Mouse (Mus musculus) embryonic facial prominence, embryonic 12.5 days (tissue): ENCODE data around the gene Rgmb. TPM values are rescaled to one million over a fixed set of nuclear protein-coding genes. Genes with fewer than 3 reads are reported as not detected.

ENCODE experiments used
- ATAC-seq: fragments of 200-750 bp; cut with Nextera tagmentation; 2 replicates; pipeline ENCODE4 v1.8.0; 2017; ENCODE audit not compliant: insufficient number of reproducible peaks, insufficient read depth, low FRiP score, low TSS enrichment
- H3K27ac ChIP-seq: fragments of 300-500 bp; sonication (generic); 2 replicates; pipeline ENCODE4 v1.5.1; 2016; ENCODE audit warnings: mild to moderate bottlenecking
- H3K27me3 ChIP-seq: fragments of 300-500 bp; sonication (generic); 2 replicates; pipeline ENCODE4 v1.6.1; 2016; ENCODE audit warnings: mild to moderate bottlenecking, moderate library complexity
- H3K36me3 ChIP-seq: fragments of 300-500 bp; sonication (generic); 2 replicates; pipeline ENCODE4 v1.6.1; 2016; ENCODE audit warnings: mild to moderate bottlenecking
- H3K4me1 ChIP-seq: fragments of 300-500 bp; sonication (generic); 2 replicates; pipeline ENCODE4 v1.6.1; 2016
- H3K4me2 ChIP-seq: fragments of 300-500 bp; sonication (generic); replicated peaks from 2 replicates; pipeline ENCODE4 v1.6.1; 2016; ENCODE audit warnings: mild to moderate bottlenecking, moderate library complexity
- H3K4me3 ChIP-seq: fragments of 300-500 bp; sonication (generic); 2 replicates; pipeline ENCODE4 v1.5.1; 2016; ENCODE audit warnings: mild to moderate bottlenecking
- H3K9ac ChIP-seq: fragments of 300-500 bp; sonication (generic); 2 replicates; pipeline ENCODE4 v1.6.1; 2016; ENCODE audit warnings: mild to moderate bottlenecking, moderate library complexity
- H3K9me3 ChIP-seq: fragments of 300-500 bp; sonication (generic); 2 replicates; pipeline ENCODE4 v1.6.1; 2016; ENCODE audit warnings: mild to moderate bottlenecking, moderate library complexity
- WGBS: fragments of 180-500 bp; shearing (Covaris S2); methylation state at CpG from one replicate; pipeline ENCODE4 v1.1.7; 2016; 5-methylcytosine and 5-hydroxymethylcytosine counted together
- polyA plus RNA-seq: library from polyadenylated mRNA; unstranded; fragments of >200 nt; fragmentation: Nextera tagmentation; extraction: Ambion mirVana; gene quantifications from 2 replicates; pipeline ENCODE4 v1.2.1, GENCODE M21; 2016

Gene Rgmb
- polyA plus RNA-seq, 1 experiment from 2014 or later, result 33.5 TPM

- Histone ChIP-seq H3K27ac (no peak overlapping the region), H3K36me3 (peaks cover 6% of the 10 kb centered on the region; the same call in 1 of the 2 replicates), H3K4me1 (peaks cover 40% of the 10 kb centered on the region), H3K4me2 (no peak overlapping the region), H3K9me3 (no peaks in the 10 kb centered on the region), H3K9ac (no peak overlapping the region), H3K4me3 (no peak overlapping the region), H3K27me3 (no peaks in the 10 kb centered on the region)
- 83% methylated on average over 4 of the region's 4 CpGs for WGBS
- ATAC-seq, result no peak
These were observed 9.1 kb downstream of the Rgmb start for GRCm38 (mm10) chr17:15821706-15822105.

DNA sequence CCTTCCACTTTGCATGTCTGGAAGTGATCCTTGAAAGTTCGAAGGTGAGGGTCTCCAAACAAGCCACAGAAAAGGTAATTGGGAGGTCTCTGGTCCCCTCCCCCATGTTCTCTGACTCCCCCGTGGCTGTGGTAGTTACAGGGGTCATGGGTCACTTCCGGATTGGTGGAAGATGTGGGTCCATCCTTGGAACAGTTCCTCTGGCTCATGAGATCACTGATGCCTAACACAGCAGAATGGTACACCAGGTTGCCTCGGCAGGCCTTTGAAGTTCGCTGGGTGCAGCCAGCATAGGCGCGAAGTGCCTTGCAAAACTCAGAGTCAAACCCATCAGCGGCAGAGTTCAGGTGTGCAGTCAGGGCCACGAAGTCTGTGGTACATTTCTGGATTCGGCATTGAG is 10.1 kb downstream of the Rgmb start:
- WGBS, result 58% methylated on average over 10 of the region's 10 CpGs
- H3K4me1 ChIP-seq, result peaks cover 40% of the 10 kb centered on the region

DNA sequence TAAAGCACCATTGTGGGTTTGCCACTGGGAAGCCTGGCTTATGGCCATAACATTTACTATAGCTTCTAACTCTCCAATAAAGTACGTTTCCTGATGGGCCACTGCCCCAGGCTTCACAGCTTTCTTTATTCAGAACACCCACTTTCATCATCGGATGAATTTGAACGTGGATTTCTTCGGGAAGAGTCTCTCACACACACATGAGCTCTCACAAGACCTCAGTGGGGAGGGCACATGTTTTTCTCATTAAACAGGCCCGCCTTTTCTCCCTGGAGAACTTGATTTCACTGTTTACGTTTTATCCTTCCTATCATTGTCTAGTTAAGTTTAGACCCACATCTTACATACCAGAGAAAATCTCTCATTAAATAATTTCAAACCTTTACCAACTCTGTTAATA is 10.7 kb downstream of the Rgmb start:
- Histone ChIP-seq H3K4me2 (peak overlapping the region; percentile 15; the same call in 1 of the 2 replicates), H3K4me3 (no peak overlapping the region), H3K27me3 (no peaks in the 10 kb centered on the region), H3K36me3 (peaks cover 6% of the 10 kb centered on the region; the same call in 1 of the 2 replicates), H3K9ac (no peak overlapping the region), H3K4me1 (peaks cover 40% of the 10 kb centered on the region), H3K9me3 (no peaks in the 10 kb centered on the region), H3K27ac (no peak overlapping the region)
- 18% methylated on average over 6 of the region's 6 CpGs for WGBS
- no peak for ATAC-seq

More for the DNA sequence above, 10.1 kb downstream of the Rgmb start:
- Histone ChIP-seq H3K9ac (no peak overlapping the region), H3K4me2 (peak overlapping the region; percentile 15), H3K27ac (no peak overlapping the region; the same call in 1 of the 2 replicates), H3K36me3 (peaks cover 6% of the 10 kb centered on the region; the same call in 1 of the 2 replicates), H3K4me3 (no peak overlapping the region), H3K27me3 (no peaks in the 10 kb centered on the region), H3K9me3 (no peaks in the 10 kb centered on the region)
- ATAC-seq, result no peak

- H3K4me2 ChIP-seq, result no peak overlapping the region
- no peak overlapping the region for H3K27ac ChIP-seq
- no peak overlapping the region for H3K4me3 ChIP-seq
- no peak for ATAC-seq
- H3K36me3 ChIP-seq, result peaks cover 6% of the 10 kb centered on the region; the same call in 1 of the 2 replicates
- no peaks in the 10 kb centered on the region for H3K9me3 ChIP-seq
- 68% methylated on average over 8 of the region's 8 CpGs for WGBS
- H3K4me1 ChIP-seq, result peaks cover 35% of the 10 kb centered on the region
- H3K9ac ChIP-seq, result no peak overlapping the region
- H3K27me3 ChIP-seq, result no peaks in the 10 kb centered on the region
These were observed 12.5 kb downstream of the Rgmb start for GRCm38 (mm10) chr17:15818372-15818771.

DNA sequence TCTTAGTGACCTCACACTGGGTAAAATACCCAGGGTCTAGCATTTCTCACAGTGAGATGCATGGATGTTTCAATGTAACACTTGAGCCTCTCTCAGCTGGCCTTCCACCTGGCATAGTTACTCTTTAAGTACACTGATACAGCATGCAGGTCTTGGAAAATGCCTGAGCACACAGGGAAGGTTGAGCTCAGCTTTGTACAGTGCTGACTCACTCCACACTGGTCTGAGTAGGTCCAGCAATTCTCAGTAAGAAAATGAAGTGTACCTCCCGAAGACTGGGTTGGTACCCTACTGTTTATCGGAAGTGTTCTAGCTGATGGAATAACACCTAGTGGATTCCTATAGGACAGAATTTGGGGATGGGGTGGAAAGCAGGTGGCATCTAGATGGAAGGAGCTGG is 13.2 kb downstream of the Rgmb start:
- Histone ChIP-seq H3K36me3 (peaks cover 6% of the 10 kb centered on the region; the same call in 1 of the 2 replicates), H3K4me1 (peaks cover 33% of the 10 kb centered on the region)
- no peak for ATAC-seq

DNA sequence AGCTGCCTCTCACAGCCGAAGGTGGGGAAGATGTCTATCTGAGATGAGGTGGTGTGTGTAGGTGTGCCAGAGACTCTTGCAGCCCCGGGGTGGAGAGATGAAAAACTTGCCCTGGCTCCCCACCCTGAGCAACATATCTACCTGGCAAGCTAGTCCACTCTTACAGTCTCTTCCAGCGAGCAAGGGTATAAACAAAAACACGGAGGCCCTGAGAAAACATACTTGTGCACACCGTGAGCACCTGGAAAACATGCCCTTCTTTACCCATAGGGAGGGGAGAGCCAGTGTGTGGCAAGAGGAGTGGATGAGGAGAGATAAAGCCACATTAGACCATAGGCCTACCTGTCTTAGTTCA is 13.8 kb downstream of the Rgmb start:
- Histone ChIP-seq H3K27me3 (no peaks in the 10 kb centered on the region), H3K27ac (no peak overlapping the region), H3K4me1 (peaks cover 33% of the 10 kb centered on the region), H3K4me3 (no peak overlapping the region), H3K4me2 (no peak overlapping the region), H3K9ac (no peak overlapping the region), H3K36me3 (peaks cover 10% of the 10 kb centered on the region; the same call in 1 of the 2 replicates), H3K9me3 (no peaks in the 10 kb centered on the region)
- ATAC-seq, result no peak
- WGBS, result 89% methylated on average over 5 of the region's 5 CpGs

More for the DNA sequence above, 13.2 kb downstream of the Rgmb start:
- Histone ChIP-seq H3K27me3 (no peaks in the 10 kb centered on the region), H3K9ac (no peak overlapping the region), H3K4me2 (no peak overlapping the region), H3K27ac (no peak overlapping the region), H3K9me3 (no peaks in the 10 kb centered on the region), H3K4me3 (no peak overlapping the region)
- 95% methylated on average over 2 of the region's 2 CpGs for WGBS

DNA sequence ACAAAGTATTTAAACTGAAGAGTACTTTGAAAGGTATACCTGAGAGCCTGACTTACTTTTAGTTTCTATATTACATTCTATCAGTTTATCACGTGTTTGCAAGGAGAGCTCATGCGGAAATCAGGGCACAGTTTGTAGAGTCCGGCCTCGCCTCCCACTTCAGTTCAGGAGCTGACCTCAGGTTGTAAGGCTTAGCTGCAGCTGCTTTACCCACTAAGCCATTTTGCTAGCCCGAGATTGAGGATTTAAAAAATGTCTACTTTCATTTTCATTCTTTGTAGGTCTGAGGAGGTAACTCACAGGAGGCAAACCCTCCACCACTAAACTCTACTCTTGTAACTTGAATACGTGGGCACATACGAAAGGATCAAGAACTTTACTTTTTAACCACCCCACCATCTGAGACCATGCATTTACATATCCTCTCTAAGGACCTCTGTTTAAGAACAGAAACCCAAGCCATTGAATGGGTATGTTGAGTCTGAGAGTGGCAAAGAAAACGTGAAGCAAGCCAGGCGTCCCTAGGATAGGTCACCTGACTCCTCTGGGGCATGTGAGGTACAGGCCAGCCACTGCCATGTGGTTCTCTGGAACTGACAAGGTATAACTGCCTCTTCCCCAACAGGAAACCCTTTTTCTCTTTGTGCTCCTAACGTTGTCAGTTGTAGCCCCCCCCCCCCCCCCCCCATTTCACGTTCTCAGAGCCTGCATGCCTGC is 14.3 kb downstream of the Rgmb start:
- Histone ChIP-seq H3K9me3 (no peaks in the 10 kb centered on the region), H3K4me3 (no peak overlapping the region), H3K4me1 (peaks cover 35% of the 10 kb centered on the region), H3K4me2 (no peak overlapping the region), H3K9ac (no peak overlapping the region), H3K27ac (no peak overlapping the region), H3K27me3 (no peaks in the 10 kb centered on the region), H3K36me3 (peaks cover 10% of the 10 kb centered on the region; the same call in 1 of the 2 replicates)
- no peak for ATAC-seq
- WGBS, result 83% methylated on average over 10 of the region's 11 CpGs

- 0 out of 2 replicates have a peak, but pooled peaks cover 5% of the 10 kb centered on the region for H3K36me3 ChIP-seq
- no peak for ATAC-seq
- H3K4me1 ChIP-seq, result peaks cover 34% of the 10 kb centered on the region
- no peak overlapping the region for H3K9ac ChIP-seq
- no peak overlapping the region for H3K4me2 ChIP-seq
- H3K9me3 ChIP-seq, result no peaks in the 10 kb centered on the region
- 90% methylated on average over 10 of the region's 10 CpGs for WGBS
- no peak overlapping the region for H3K4me3 ChIP-seq
- no peaks in the 10 kb centered on the region for H3K27me3 ChIP-seq
- H3K27ac ChIP-seq, result no peak overlapping the region
These were observed 15.4 kb downstream of the Rgmb start for GRCm38 (mm10) chr17:15815312-15816018.

GRCm38 (mm10) chr17:15813658-15814212 is 17.1 kb downstream of the Rgmb start:
- Histone ChIP-seq H3K36me3 (0 out of 2 replicates have a peak, but pooled peaks cover 5% of the 10 kb centered on the region), H3K9me3 (no peaks in the 10 kb centered on the region), H3K4me3 (no peak overlapping the region), H3K4me2 (no peak overlapping the region), H3K27me3 (no peaks in the 10 kb centered on the region), H3K4me1 (peaks cover 36% of the 10 kb centered on the region), H3K9ac (no peak overlapping the region), H3K27ac (peak overlapping the region; percentile 19; the same call in 1 of the 2 replicates)
- no peak for ATAC-seq
- WGBS, result 38% methylated on average over 3 of the region's 3 CpGs

DNA sequence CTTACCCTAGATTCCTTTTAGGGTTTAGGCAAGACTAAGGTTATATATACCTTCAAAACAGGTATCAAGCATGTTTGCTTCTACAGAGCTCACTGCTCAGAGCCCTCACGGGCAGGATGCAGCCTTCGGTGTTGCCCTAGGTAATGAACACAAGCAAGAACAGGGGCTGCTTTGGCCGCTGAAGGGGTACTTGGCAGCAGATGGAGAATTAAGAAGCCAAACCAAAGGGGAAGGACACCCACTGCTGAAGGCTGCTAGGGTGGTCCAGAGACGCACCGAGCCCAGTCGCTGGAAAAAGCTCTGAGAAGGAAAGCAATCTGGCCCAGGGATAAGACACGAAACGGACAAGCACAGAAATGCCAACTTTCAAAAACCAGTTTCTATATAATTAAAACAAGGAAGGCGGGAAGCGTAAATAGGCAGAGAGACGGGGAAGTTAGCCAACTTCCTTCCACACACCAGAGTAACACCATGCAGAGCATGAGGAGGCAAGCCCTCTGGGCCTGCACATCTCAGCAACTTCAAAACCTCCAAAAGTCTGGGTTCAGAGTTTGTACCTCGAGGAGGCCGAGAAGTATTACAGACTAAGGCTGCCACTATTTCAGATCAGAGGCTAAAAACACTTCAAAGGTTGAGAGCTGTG is 18.6 kb downstream of the Rgmb start:
- H3K9ac ChIP-seq, result no peak overlapping the region
- H3K4me2 ChIP-seq, result no peak overlapping the region
- no peak overlapping the region for H3K4me3 ChIP-seq
- no peak for ATAC-seq
- H3K4me1 ChIP-seq, result peaks cover 45% of the 10 kb centered on the region
- H3K27me3 ChIP-seq, result no peaks in the 10 kb centered on the region
- no peak overlapping the region for H3K27ac ChIP-seq
- WGBS, result 78% methylated on average over 13 of the region's 13 CpGs
- H3K36me3 ChIP-seq, result peaks cover 9% of the 10 kb centered on the region
- no peaks in the 10 kb centered on the region for H3K9me3 ChIP-seq

DNA sequence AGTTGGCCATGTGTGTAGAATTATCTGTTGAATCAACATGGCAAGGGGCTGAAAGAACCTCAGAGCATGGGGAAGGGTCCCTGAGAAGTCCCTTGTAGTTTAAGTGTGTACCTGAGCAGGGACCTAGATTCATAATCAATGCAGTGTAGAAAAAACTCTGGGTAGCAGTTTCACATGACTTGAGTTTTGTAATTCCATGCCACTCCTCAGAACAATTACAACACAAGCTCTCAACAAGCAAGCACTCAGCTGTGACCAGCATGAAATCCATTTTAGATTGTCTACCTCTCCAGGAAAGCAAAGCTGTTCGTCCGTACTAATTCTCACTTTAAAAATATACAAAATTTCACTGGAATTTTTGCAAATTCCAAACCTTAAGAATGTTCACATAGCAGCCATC is 20.9 kb downstream of the Rgmb start:
- WGBS, result 68% methylated on average over 2 of the region's 2 CpGs
- peak overlapping the region; percentile 76; the same call in 1 of the 2 replicates for H3K27ac ChIP-seq

More for the DNA sequence above, 20.9 kb downstream of the Rgmb start:
- H3K27me3 ChIP-seq, result no peaks in the 10 kb centered on the region
- 0 out of 2 replicates have a peak overlapping the region, but pooled peaks have one; percentile 1 for H3K9ac ChIP-seq
- peaks cover 15% of the 10 kb centered on the region for H3K36me3 ChIP-seq
- peaks cover 45% of the 10 kb centered on the region for H3K4me1 ChIP-seq
- H3K4me3 ChIP-seq, result no peak overlapping the region
- H3K9me3 ChIP-seq, result no peaks in the 10 kb centered on the region
- H3K4me2 ChIP-seq, result no peak overlapping the region
- no peak for ATAC-seq
